Mouse (Mus musculus): Measurements from ENCODE around the gene Myd88.

GRCm38 (mm10) chr9:119339106-119339505, 2.1 kb downstream of the Myd88 start:
- TF ChIP-seq CTCF (IDR thresholded peaks at IDR 0.05; ENCODE audit: low read depth, low read length): no peak
- TF ChIP-seq TAL1 (conservative IDR thresholded peaks at IDR 0.05; ENCODE audit: low read depth, low read length): no peak

Data from G1E (cell line).